Comparison of ENCODE assay signal across 11 mouse cellular contexts in genomic region chr13:64373695-64374094, GRCm38 (mm10). TPM values are rescaled to one million over a fixed set of nuclear protein-coding genes. Genes with fewer than 3 reads are reported as not detected.
DNase-seq lines count a peak whose midpoint lies in the region; ATAC-seq and TF ChIP-seq lines count a peak whose summit lies in the region.
"Had no signal": no experiment of that assay in that cellular context is flagged by ENCODE, and none has a peak within 500 bp of the region (broad histone marks: within the 10 kb centered on the region; RNA-seq: fewer than 3 reads in every experiment).

No protein-coding gene starts in this region.

- peaks cover 14% of the 10 kb centered on the region for H3K79me2 ChIP-seq in myocyte (ENCODE audit: control insufficient read depth, insufficient read depth)

- H3K4me1 ChIP-seq in hindbrain, embryonic 14.5 days (replicated peaks; ENCODE audit: control insufficient read depth, insufficient read depth, low read length), result peaks cover 8% of the 10 kb centered on the region
- peaks cover 12% of the 10 kb centered on the region for H3K4me1 ChIP-seq in hindbrain, embryonic 10.5 days (replicated peaks)
- peaks cover 17% of the 10 kb centered on the region for H3K4me1 ChIP-seq in heart, embryonic 12.5 days (replicated peaks)
- H3K4me1 ChIP-seq in intestine, embryonic 16.5 days (ENCODE audit: control insufficient read depth, insufficient read depth, low read length), result peaks cover 3% of the 10 kb centered on the region; the same call in 1 of the 2 replicates
- H3K4me1 ChIP-seq in midbrain, embryonic 16.5 days (ENCODE audit: control insufficient read depth, insufficient read depth, low read length), result peaks cover 6% of the 10 kb centered on the region

- TF ChIP-seq POLR2A in myocyte (IDR thresholded peaks at IDR 0.05; ENCODE audit: insufficient read length, low read depth), result no peak

- no peaks in the 10 kb centered on the region for H3K27me3 ChIP-seq in hindbrain, embryonic 14.5 days (ENCODE audit: control insufficient read depth, insufficient read depth, low read length)
- no peaks in the 10 kb centered on the region for H3K27me3 ChIP-seq in hindbrain, embryonic 10.5 days (ENCODE audit: insufficient read depth, poor library complexity, severe bottlenecking)
- H3K27me3 ChIP-seq in heart, embryonic 12.5 days (replicated peaks), result no peaks in the 10 kb centered on the region
- H3K27me3 ChIP-seq in myocyte (ENCODE audit: control insufficient read depth, insufficient read depth, insufficient read length), result no peaks in the 10 kb centered on the region
- H3K27me3 ChIP-seq in intestine, embryonic 16.5 days (replicated peaks; ENCODE audit: control insufficient read depth, insufficient read depth, low read length), result no peaks in the 10 kb centered on the region
- no peaks in the 10 kb centered on the region for H3K27me3 ChIP-seq in midbrain, embryonic 16.5 days (ENCODE audit: control insufficient read depth, insufficient read depth, low read depth, low read length)

- no peak overlapping the region for H3K27ac ChIP-seq in hindbrain, embryonic 14.5 days
- no peak overlapping the region for H3K27ac ChIP-seq in hindbrain, embryonic 10.5 days
- H3K27ac ChIP-seq in heart, embryonic 12.5 days (ENCODE audit: poor library complexity, severe bottlenecking), result 0 out of 2 replicates have a peak overlapping the region, but pooled peaks have one; percentile 4
- H3K27ac ChIP-seq in intestine, embryonic 16.5 days (ENCODE audit: low read length), result no peak overlapping the region
- H3K27ac ChIP-seq in midbrain, embryonic 16.5 days (ENCODE audit: low read length), result no peak overlapping the region
- H3K27ac ChIP-seq: forebrain, embryonic 10.5 days; kidney, postnatal 0 days; macrophage had no signal

- H3K4me3 ChIP-seq in hindbrain, embryonic 14.5 days (replicated peaks; ENCODE audit: low read length), result no peak overlapping the region
- no peak overlapping the region for H3K4me3 ChIP-seq in hindbrain, embryonic 10.5 days
- no peak overlapping the region for H3K4me3 ChIP-seq in heart, embryonic 12.5 days
- no peak overlapping the region for H3K4me3 ChIP-seq in myocyte
- no peak overlapping the region for H3K4me3 ChIP-seq in intestine, embryonic 16.5 days (ENCODE audit: low read length)
- no peak overlapping the region for H3K4me3 ChIP-seq in midbrain, embryonic 16.5 days (ENCODE audit: low read depth, low read length)
- H3K4me3 ChIP-seq: forebrain, embryonic 10.5 days had no signal

- H3K9ac ChIP-seq in hindbrain, embryonic 14.5 days, result no peak overlapping the region
- no peak overlapping the region for H3K9ac ChIP-seq in heart, embryonic 12.5 days
- no peak overlapping the region for H3K9ac ChIP-seq in intestine, embryonic 16.5 days (ENCODE audit: low read depth, low read length)
- no peak overlapping the region for H3K9ac ChIP-seq in midbrain, embryonic 16.5 days (ENCODE audit: low read depth, low read length)

- no peaks in the 10 kb centered on the region for H3K9me3 ChIP-seq in hindbrain, embryonic 14.5 days (ENCODE audit: control insufficient read depth, low read length)
- H3K9me3 ChIP-seq in hindbrain, embryonic 10.5 days, result no peaks in the 10 kb centered on the region
- no peaks in the 10 kb centered on the region for H3K9me3 ChIP-seq in heart, embryonic 12.5 days (replicated peaks)
- H3K9me3 ChIP-seq in intestine, embryonic 16.5 days (ENCODE audit: control insufficient read depth, low read length), result no peaks in the 10 kb centered on the region
- no peaks in the 10 kb centered on the region for H3K9me3 ChIP-seq in midbrain, embryonic 16.5 days (replicated peaks; ENCODE audit: control insufficient read depth, low read length, poor library complexity, severe bottlenecking)
- H3K9me3 ChIP-seq: forebrain, embryonic 10.5 days had no signal

- H3K4me2 ChIP-seq in hindbrain, embryonic 14.5 days (replicated peaks), result no peak overlapping the region
- no peak overlapping the region for H3K4me2 ChIP-seq in heart, embryonic 12.5 days
- no peak overlapping the region for H3K4me2 ChIP-seq in myocyte (ENCODE audit: low read depth)
- H3K4me2 ChIP-seq in intestine, embryonic 16.5 days (ENCODE audit: low read depth, low read length), result no peak overlapping the region
- H3K4me2 ChIP-seq in midbrain, embryonic 16.5 days (ENCODE audit: low read length), result no peak overlapping the region

- peak; percentile 18 for DNase-seq in hindbrain, embryonic 14.5 days (ENCODE audit: low spot score)
- DNase-seq in hindbrain, embryonic 10.5 days (ENCODE audit: low spot score), result no peak
- peak; percentile 15 for DNase-seq in right cerebral cortex, adult 18-20 months
- DNase-seq in right cerebral cortex, postnatal 36 days (ENCODE audit: low spot score in 2 of 2), result no peak

- no peak overlapping the region for H3ac ChIP-seq in myocyte (ENCODE audit: control insufficient read depth, insufficient read length)

- no peaks in the 10 kb centered on the region for H3K36me3 ChIP-seq in hindbrain, embryonic 14.5 days (replicated peaks; ENCODE audit: control insufficient read depth, insufficient read depth)
- no peaks in the 10 kb centered on the region for H3K36me3 ChIP-seq in hindbrain, embryonic 10.5 days
- H3K36me3 ChIP-seq in heart, embryonic 12.5 days, result no peaks in the 10 kb centered on the region
- no peaks in the 10 kb centered on the region for H3K36me3 ChIP-seq in myocyte (ENCODE audit: control insufficient read depth, insufficient read depth)
- H3K36me3 ChIP-seq in intestine, embryonic 16.5 days (ENCODE audit: control insufficient read depth, insufficient read depth, low read length), result no peaks in the 10 kb centered on the region
- H3K36me3 ChIP-seq in midbrain, embryonic 16.5 days (ENCODE audit: control insufficient read depth, insufficient read depth, low read length), result no peaks in the 10 kb centered on the region

- no peak for ATAC-seq in hindbrain, embryonic 14.5 days (ENCODE audit: low FRiP score)
- ATAC-seq in heart, embryonic 12.5 days (ENCODE audit: insufficient number of reproducible peaks, low FRiP score), result no peak
- no peak for ATAC-seq in intestine, embryonic 16.5 days
- no peak for ATAC-seq in midbrain, embryonic 16.5 days

- WGBS in hindbrain, embryonic 14.5 days, result 15% methylated on average over 1 of the region's 1 CpGs
- WGBS in hindbrain, embryonic 10.5 days, result 34% methylated on average over 1 of the region's 1 CpGs
- 0% methylated on average over 1 of the region's 1 CpGs for WGBS in heart, embryonic 12.5 days
- 8% methylated on average over 1 of the region's 1 CpGs for WGBS in intestine, embryonic 16.5 days
- 23% methylated on average over 1 of the region's 1 CpGs for WGBS in midbrain, embryonic 16.5 days

TF ChIP-seq in myocyte, 11 proteins besides CTCF, POLR2A, EP300 and RAD21:
- peak; percentile 12 for TF ChIP-seq TCF12 (IDR thresholded peaks at IDR 0.05; ENCODE audit: insufficient read depth, poor library complexity, severe bottlenecking)
- TF ChIP-seq MAX (IDR thresholded peaks at IDR 0.05; ENCODE audit: low read depth), result no peak
- TF ChIP-seq MYOG (IDR thresholded peaks at IDR 0.05; ENCODE audit: control insufficient read depth in 1 of 3, insufficient read depth in 1 of 3, insufficient read length in 2 of 3, low read depth in 2 of 3), result peak in 2 of 3 experiments; percentile 34 to 63
- no peak for TF ChIP-seq POLR2AphosphoS2 (IDR thresholded peaks at IDR 0.05; ENCODE audit: insufficient read length, low read depth)
- TF ChIP-seq MYOD1 (IDR thresholded peaks at IDR 0.05; ENCODE audit: control insufficient read depth in 1 of 3, insufficient read length in 2 of 3, low read depth in 2 of 3), result peak in 1 of 3 experiments; percentile 23
- peak; percentile 94 for TF ChIP-seq CEBPB (IDR thresholded peaks at IDR 0.05; ENCODE audit: insufficient read depth, poor library complexity, severe bottlenecking)

RNA-seq across cellular contexts. Expression of gene Ctsl, which starts 3.0 kb away (rescaled TPM):
- polyA plus RNA-seq in hindbrain, embryonic 14.5 days (2014; fragmentation: Nextera tagmentation; extraction: Ambion mirVana), result 168 and 171 TPM in 2 replicates
- polyA plus RNA-seq in hindbrain, embryonic 10.5 days (2016; fragmentation: Nextera tagmentation; extraction: Ambion mirVana), result 135 and 146 TPM in 2 replicates
- 266 and 280 TPM in 2 replicates for polyA plus RNA-seq in heart, embryonic 12.5 days (2016; fragmentation: Nextera tagmentation; extraction: Ambion mirVana)
- polyA plus RNA-seq in myocyte (2012; fragmentation: generic; extraction: Trizol), result 778 TPM
- polyA plus RNA-seq in intestine, embryonic 16.5 days (2015; fragmentation: Nextera tagmentation; extraction: Ambion mirVana), result 235 and 256 TPM in 2 replicates
- 153 and 163 TPM in 2 replicates for polyA plus RNA-seq in midbrain, embryonic 16.5 days (2015; fragmentation: Nextera tagmentation; extraction: Ambion mirVana)

RNA-seq across cellular contexts. Expression of gene Cdk20, which starts 58.4 kb away (rescaled TPM):
- polyA plus RNA-seq in hindbrain, embryonic 14.5 days (2014; fragmentation: Nextera tagmentation; extraction: Ambion mirVana), result 20.8 and 22.5 TPM in 2 replicates
- 10.6 TPM in 2 replicates for polyA plus RNA-seq in hindbrain, embryonic 10.5 days (2016; fragmentation: Nextera tagmentation; extraction: Ambion mirVana)
- 3.9 and 4.0 TPM in 2 replicates for polyA plus RNA-seq in heart, embryonic 12.5 days (2016; fragmentation: Nextera tagmentation; extraction: Ambion mirVana)
- polyA plus RNA-seq in myocyte (2012; fragmentation: generic; extraction: Trizol), result 11.4 TPM
- 9.7 and 11.5 TPM in 2 replicates for polyA plus RNA-seq in intestine, embryonic 16.5 days (2015; fragmentation: Nextera tagmentation; extraction: Ambion mirVana)
- 29.3 and 31.4 TPM in 2 replicates for polyA plus RNA-seq in midbrain, embryonic 16.5 days (2015; fragmentation: Nextera tagmentation; extraction: Ambion mirVana)

Comparison
In these comparisons a context has a peak if more than half of its experiments do, and no peak if none do; other contexts are left out.
1. DNase-seq: peak in hindbrain, embryonic 14.5 days (single experiment) and right cerebral cortex, adult 18-20 months (single experiment); none in hindbrain, embryonic 10.5 days (single experiment) and right cerebral cortex, postnatal 36 days (0 of 2).